Comparison of ENCODE assay signal across 20 mouse cellular contexts in genomic region chr9:113650787-113651186, GRCm38 (mm10).
"Had no signal": no experiment of that assay in that cellular context is flagged by ENCODE, and none has a peak within 500 bp of the region (broad histone marks: within the 10 kb centered on the region; RNA-seq: fewer than 3 reads in every experiment).

No protein-coding gene starts in this region.

- H3K9me3 ChIP-seq: lung, embryonic 15.5 days; midbrain, embryonic 10.5 days; midbrain, embryonic 12.5 days; neural tube, embryonic 13.5 days; neural tube, embryonic 15.5 days had no signal

- H3K27ac ChIP-seq: lung, embryonic 15.5 days; midbrain, embryonic 10.5 days; midbrain, embryonic 12.5 days; neural tube, embryonic 13.5 days; neural tube, embryonic 15.5 days had no signal

- DNase-seq: lung, adult 2 months; lung, postnatal 14 days; lung, postnatal 36 days; midbrain, embryonic 14.5 days; retina, postnatal 1 day; right cerebral cortex, adult 18-20 months; right cerebral cortex, postnatal 25 days; right cerebral cortex, postnatal 4 days; spleen, adult 18-20 months; thymus, adult 18-20 months; thymus, postnatal 14 days; thymus, postnatal 36 days had no signal

- H3K27me3 ChIP-seq: lung, embryonic 15.5 days; midbrain, embryonic 12.5 days; neural tube, embryonic 13.5 days; neural tube, embryonic 15.5 days had no signal

- H3K4me1 ChIP-seq: lung, embryonic 15.5 days; midbrain, embryonic 10.5 days; midbrain, embryonic 12.5 days; neural tube, embryonic 13.5 days had no signal

- H3K4me2 ChIP-seq: lung, embryonic 15.5 days; midbrain, embryonic 12.5 days; neural tube, embryonic 13.5 days; neural tube, embryonic 15.5 days had no signal

- ATAC-seq: lung, postnatal 0 days; midbrain, embryonic 16.5 days had no signal

- H3K4me3 ChIP-seq: lung, embryonic 15.5 days; midbrain, embryonic 10.5 days; midbrain, embryonic 12.5 days; myocyte; neural tube, embryonic 13.5 days; neural tube, embryonic 15.5 days had no signal

- H3K9ac ChIP-seq: lung, embryonic 15.5 days; midbrain, embryonic 12.5 days; neural tube, embryonic 13.5 days; neural tube, embryonic 15.5 days had no signal
